Mouse (Mus musculus) megakaryocyte, embryonic 14.5 days (primary cell): Measurements from ENCODE around the gene Kcnq2.

Experiments
- FLI1 ChIP-seq: IDR thresholded peaks from 2 replicates; pipeline ENCODE4 v1.6.1; 2012; ENCODE audit warnings: low read length, inconsistent platforms, mixed read lengths
- GATA1 ChIP-seq: IDR thresholded peaks from 3 replicates; pipeline ENCODE4 v1.6.1; 2012; ENCODE audit warnings: mixed read lengths, low read length, inconsistent platforms, borderline replicate concordance

DNA sequence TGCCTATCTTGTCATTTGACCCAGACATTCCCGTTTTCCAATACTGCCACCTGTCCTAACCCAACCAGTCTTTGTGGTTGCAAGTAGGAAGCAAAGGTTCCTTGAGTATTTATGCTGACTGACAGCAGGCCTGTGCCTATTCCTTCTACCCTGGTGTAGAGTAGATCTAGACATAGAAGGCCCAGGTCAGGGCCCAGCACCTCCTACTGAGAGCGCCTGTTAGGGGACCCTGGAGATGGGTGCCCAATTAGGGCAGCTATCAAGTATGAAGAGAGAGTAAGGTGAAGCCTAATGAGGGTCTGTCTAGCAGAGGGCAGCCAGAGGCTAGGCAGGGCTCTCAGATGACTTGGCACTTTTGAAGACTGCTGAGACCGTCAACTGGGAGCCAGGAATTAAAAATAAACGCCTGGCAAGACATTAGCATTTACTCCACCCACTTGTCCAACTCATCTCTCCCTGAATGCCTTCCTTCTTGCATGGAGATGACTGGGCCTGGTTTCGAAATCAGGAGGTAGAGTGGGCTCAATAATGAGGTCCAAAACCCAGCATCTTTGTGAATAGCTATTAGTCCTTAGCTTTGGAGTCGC lies 22.7 kb upstream of the Kcnq2 start:
- TF ChIP-seq GATA1, result no peak
- TF ChIP-seq FLI1, result no peak
